Mouse (Mus musculus): Measurements from ENCODE around the gene Astl.

GRCm38 (mm10) chr2:127316431-127316830 is 22.0 kb upstream of the Astl start:
- TF ChIP-seq CTCF (IDR thresholded peaks at IDR 0.05; ENCODE audit: borderline replicate concordance, insufficient read depth, low read depth, low read length) (no peak), POLR2A (IDR thresholded peaks at IDR 0.05; ENCODE audit: borderline replicate concordance, insufficient read depth, low read length) (no peak)

All from cerebellum, adult 2 months (tissue).